Mouse (Mus musculus) frontal cortex, postnatal 36 days (tissue): ENCODE data around the gene Stk39.

Experiments used
- DNase-seq, 2 experiments: peaks; one replicate each; pipeline ENCODE4 v3.0.0; 2022; ENCODE audit warnings: low spot score in 2 of 2

Stk39 gene

GRCm38 (mm10) chr2:68420223-68420622, 51.8 kb downstream of the Stk39 start:
- DNase-seq, result no peak

- DNase-seq, result peak in 1 of 2 experiments; percentile 45
Measured at GRCm38 (mm10) chr2:68419746-68420145, 52.3 kb downstream of the Stk39 start.

GRCm38 (mm10) chr2:68419165-68419564, 52.9 kb downstream of the Stk39 start:
- DNase-seq, result no peak

GRCm38 (mm10) chr2:68417081-68417480, 55.0 kb downstream of the Stk39 start:
- peak in 1 of 2 experiments; percentile 33 for DNase-seq

GRCm38 (mm10) chr2:68415691-68416090, 56.4 kb downstream of the Stk39 start:
- no peak for DNase-seq

GRCm38 (mm10) chr2:68412149-68412548, 59.9 kb downstream of the Stk39 start:
- peak in 1 of 2 experiments; percentile 38 for DNase-seq

GRCm38 (mm10) chr2:68411201-68411600, 60.9 kb downstream of the Stk39 start:
- DNase-seq, result peak in 1 of 2 experiments; percentile 29

GRCm38 (mm10) chr2:68409640-68410215, 62.3 kb downstream of the Stk39 start:
- no peak for DNase-seq

GRCm38 (mm10) chr2:68408271-68408980, 63.6 kb downstream of the Stk39 start:
- DNase-seq, result no peak

GRCm38 (mm10) chr2:68407179-68407950, 64.7 kb downstream of the Stk39 start:
- no peak for DNase-seq

GRCm38 (mm10) chr2:68406571-68407074, 65.4 kb downstream of the Stk39 start:
- no peak for DNase-seq

- DNase-seq, result no peak
Measured at GRCm38 (mm10) chr2:68405163-68405715, 66.8 kb downstream of the Stk39 start.

GRCm38 (mm10) chr2:68404274-68405162, 67.5 kb downstream of the Stk39 start:
- no peak for DNase-seq

- no peak for DNase-seq
Measured at GRCm38 (mm10) chr2:68393611-68394549, 78.2 kb downstream of the Stk39 start.

- no peak for DNase-seq
Measured at GRCm38 (mm10) chr2:68387824-68388582, 84.1 kb downstream of the Stk39 start.

- DNase-seq, result no peak
Measured at GRCm38 (mm10) chr2:68386313-68386863, 85.7 kb downstream of the Stk39 start.

- DNase-seq, result no peak
Measured at GRCm38 (mm10) chr2:68385654-68386312, 86.3 kb downstream of the Stk39 start.

GRCm38 (mm10) chr2:68383964-68384363, 88.1 kb downstream of the Stk39 start:
- no peak for DNase-seq
